Mouse (Mus musculus): ENCODE data around the gene Dlg3. TPM values are rescaled to one million over a fixed set of nuclear protein-coding genes. Genes with fewer than 3 reads are reported as not detected.

The Dlg3 gene
- polyA plus RNA-seq, 1 experiment from 2014 or later, result 12.0 TPM

GRCm38 (mm10) chrX:100814139-100814538 lies 46.6 kb downstream of the Dlg3 start:
- no peak for ATAC-seq
- WGBS, result 85% methylated on average over 8 of the region's 8 CpGs
- H3K36me3 ChIP-seq (ENCODE audit: control insufficient read depth, insufficient read depth, low read length), result peaks cover 7% of the 10 kb centered on the region

GRCm38 (mm10) chrX:100815766-100816165 lies 48.2 kb downstream of the Dlg3 start:
- H3K27ac ChIP-seq (ENCODE audit: low read depth, low read length), result no peak overlapping the region
- no peak overlapping the region for H3K4me3 ChIP-seq (ENCODE audit: low read length)
- H3K27me3 ChIP-seq (replicated peaks; ENCODE audit: control insufficient read depth, insufficient read depth, low read length), result no peaks in the 10 kb centered on the region
- H3K4me1 ChIP-seq (ENCODE audit: control insufficient read depth, insufficient read depth, low read depth, low read length), result no peaks in the 10 kb centered on the region
- H3K9ac ChIP-seq (ENCODE audit: low read depth, low read length), result no peak overlapping the region
- peak; percentile 73 for ATAC-seq
- H3K4me2 ChIP-seq (ENCODE audit: low read length), result no peak overlapping the region
- no peaks in the 10 kb centered on the region for H3K9me3 ChIP-seq (ENCODE audit: control insufficient read depth, low read length)
- H3K36me3 ChIP-seq (ENCODE audit: control insufficient read depth, insufficient read depth, low read length), result peaks cover 7% of the 10 kb centered on the region
- 61% methylated on average over 7 of the region's 7 CpGs for whole genome bisulfite sequencing

More at GRCm38 (mm10) chrX:100814139-100814538, 46.6 kb downstream of the Dlg3 start:
- H3K27me3 ChIP-seq (replicated peaks; ENCODE audit: control insufficient read depth, insufficient read depth, low read length), result no peaks in the 10 kb centered on the region
- H3K4me2 ChIP-seq (ENCODE audit: low read length), result no peak overlapping the region
- H3K4me3 ChIP-seq (ENCODE audit: low read length), result no peak overlapping the region
- no peak overlapping the region for H3K27ac ChIP-seq (ENCODE audit: low read depth, low read length)
- no peaks in the 10 kb centered on the region for H3K9me3 ChIP-seq (ENCODE audit: control insufficient read depth, low read length)
- no peak overlapping the region for H3K9ac ChIP-seq (ENCODE audit: low read depth, low read length)
- H3K4me1 ChIP-seq (ENCODE audit: control insufficient read depth, insufficient read depth, low read depth, low read length), result no peaks in the 10 kb centered on the region

- WGBS, result 91% methylated on average over 9 of the region's 9 CpGs
Measured at GRCm38 (mm10) chrX:100818681-100819080, 51.2 kb downstream of the Dlg3 start.

GRCm38 (mm10) chrX:100821149-100821548 lies 53.6 kb downstream of the Dlg3 start:
- Histone ChIP-seq H3K4me1 (ENCODE audit: control insufficient read depth, insufficient read depth, low read depth, low read length) (no peaks in the 10 kb centered on the region), H3K36me3 (ENCODE audit: control insufficient read depth, insufficient read depth, low read length) (no peaks in the 10 kb centered on the region), H3K4me2 (ENCODE audit: low read length) (no peak overlapping the region), H3K9me3 (ENCODE audit: control insufficient read depth, low read length) (no peaks in the 10 kb centered on the region), H3K4me3 (ENCODE audit: low read length) (no peak overlapping the region), H3K9ac (ENCODE audit: low read depth, low read length) (no peak overlapping the region), H3K27ac (ENCODE audit: low read depth, low read length) (no peak overlapping the region), H3K27me3 (replicated peaks; ENCODE audit: control insufficient read depth, insufficient read depth, low read length) (no peaks in the 10 kb centered on the region)
- WGBS, result 67% methylated on average over 1 of the region's 1 CpGs
- ATAC-seq, result no peak

More at GRCm38 (mm10) chrX:100818681-100819080, 51.2 kb downstream of the Dlg3 start:
- peaks cover 7% of the 10 kb centered on the region for H3K36me3 ChIP-seq (ENCODE audit: control insufficient read depth, insufficient read depth, low read length)
- no peak overlapping the region for H3K4me3 ChIP-seq (ENCODE audit: low read length)
- no peak overlapping the region for H3K9ac ChIP-seq (ENCODE audit: low read depth, low read length)
- no peaks in the 10 kb centered on the region for H3K9me3 ChIP-seq (ENCODE audit: control insufficient read depth, low read length)
- ATAC-seq, result no peak
- no peak overlapping the region for H3K27ac ChIP-seq (ENCODE audit: low read depth, low read length)
- H3K4me1 ChIP-seq (ENCODE audit: control insufficient read depth, insufficient read depth, low read depth, low read length), result no peaks in the 10 kb centered on the region
- no peak overlapping the region for H3K4me2 ChIP-seq (ENCODE audit: low read length)
- no peaks in the 10 kb centered on the region for H3K27me3 ChIP-seq (replicated peaks; ENCODE audit: control insufficient read depth, insufficient read depth, low read length)

- Histone ChIP-seq H3K27ac (ENCODE audit: low read depth, low read length) (no peak overlapping the region), H3K36me3 (ENCODE audit: control insufficient read depth, insufficient read depth, low read length) (no peaks in the 10 kb centered on the region), H3K4me3 (ENCODE audit: low read length) (no peak overlapping the region), H3K4me2 (ENCODE audit: low read length) (no peak overlapping the region), H3K9me3 (ENCODE audit: control insufficient read depth, low read length) (no peaks in the 10 kb centered on the region), H3K27me3 (replicated peaks; ENCODE audit: control insufficient read depth, insufficient read depth, low read length) (no peaks in the 10 kb centered on the region), H3K9ac (ENCODE audit: low read depth, low read length) (no peak overlapping the region), H3K4me1 (ENCODE audit: control insufficient read depth, insufficient read depth, low read depth, low read length) (no peaks in the 10 kb centered on the region)
- no peak for ATAC-seq
- 92% methylated on average over 1 of the region's 1 CpGs for WGBS
Measured at GRCm38 (mm10) chrX:100825557-100825956, 58.0 kb downstream of the Dlg3 start.

GRCm38 (mm10) chrX:100832806-100833205 lies 65.3 kb downstream of the Dlg3 start:
- Histone ChIP-seq H3K4me1 (ENCODE audit: control insufficient read depth, insufficient read depth, low read depth, low read length) (no peaks in the 10 kb centered on the region), H3K27ac (ENCODE audit: low read depth, low read length) (no peak overlapping the region), H3K36me3 (ENCODE audit: control insufficient read depth, insufficient read depth, low read length) (no peaks in the 10 kb centered on the region), H3K9ac (ENCODE audit: low read depth, low read length) (no peak overlapping the region), H3K9me3 (ENCODE audit: control insufficient read depth, low read length) (no peaks in the 10 kb centered on the region), H3K27me3 (replicated peaks; ENCODE audit: control insufficient read depth, insufficient read depth, low read length) (no peaks in the 10 kb centered on the region), H3K4me3 (ENCODE audit: low read length) (no peak overlapping the region), H3K4me2 (ENCODE audit: low read length) (no peak overlapping the region)
- WGBS, result 92% methylated on average over 2 of the region's 2 CpGs
- no peak for ATAC-seq

- Histone ChIP-seq H3K36me3 (ENCODE audit: control insufficient read depth, insufficient read depth, low read length) (no peaks in the 10 kb centered on the region), H3K4me1 (ENCODE audit: control insufficient read depth, insufficient read depth, low read depth, low read length) (no peaks in the 10 kb centered on the region), H3K27ac (ENCODE audit: low read depth, low read length) (no peak overlapping the region), H3K27me3 (replicated peaks; ENCODE audit: control insufficient read depth, insufficient read depth, low read length) (no peaks in the 10 kb centered on the region), H3K4me2 (ENCODE audit: low read length) (no peak overlapping the region), H3K9ac (ENCODE audit: low read depth, low read length) (no peak overlapping the region), H3K9me3 (ENCODE audit: control insufficient read depth, low read length) (no peaks in the 10 kb centered on the region), H3K4me3 (ENCODE audit: low read length) (no peak overlapping the region)
- ATAC-seq, result no peak
Measured at GRCm38 (mm10) chrX:100839211-100839610, 71.7 kb downstream of the Dlg3 start.

Other genes starting within 250 kb of the Dlg3 start
- 0.04 and 0.05 TPM in 2 replicates for gene Dgat2l6, start 242.9 kb upstream of the Dlg3 start, polyA plus RNA-seq (2015; fragmentation: Nextera tagmentation; extraction: Ambion mirVana)
- not detected in 2 replicates for gene Awat1, start 195.5 kb upstream of the Dlg3 start, polyA plus RNA-seq (2015; fragmentation: Nextera tagmentation; extraction: Ambion mirVana)
- gene P2ry4, start 172.9 kb upstream of the Dlg3 start, polyA plus RNA-seq (2015; fragmentation: Nextera tagmentation; extraction: Ambion mirVana), result not detected in 2 replicates
- 0.09 and 0.24 TPM in 2 replicates for gene Arr3, start 162.2 kb upstream of the Dlg3 start, polyA plus RNA-seq (2015; fragmentation: Nextera tagmentation; extraction: Ambion mirVana)
- 5.0 and 6.4 TPM in 2 replicates for gene Kif4, start 142.0 kb upstream of the Dlg3 start, polyA plus RNA-seq (2015; fragmentation: Nextera tagmentation; extraction: Ambion mirVana)
- gene Pdzd11, start 141.2 kb upstream of the Dlg3 start, polyA plus RNA-seq (2015; fragmentation: Nextera tagmentation; extraction: Ambion mirVana), result 94.7 and 95.2 TPM in 2 replicates
- gene Gdpd2, start 37.8 kb upstream of the Dlg3 start, polyA plus RNA-seq (2015; fragmentation: Nextera tagmentation; extraction: Ambion mirVana), result 38.5 and 45.9 TPM in 2 replicates